Mouse (Mus musculus) heart, postnatal 0 days (tissue): ENCODE measurements at regions not wholly inside any gene's neighbourhood (a gene's known extent, or its start where the extent isn't known, plus 50 kb on each side); places are given as distances from the start of the nearest gene placed in this dataset.

Experiments used
- ATAC-seq: fragments of 200-750 bp; cut with Nextera tagmentation; 2 replicates; pipeline ENCODE4 v1.8.0; 2017; ENCODE audit warnings: low read depth, moderate number of reproducible peaks, moderate library complexity; ENCODE audit not compliant: insufficient read depth
- DNase-seq: peaks from one replicate; pipeline ENCODE4 v3.0.0-alpha.2; 2016; ENCODE audit warnings: low spot score
- H3K27ac ChIP-seq: fragments of 300-500 bp; sonication (generic); 2 replicates; pipeline ENCODE4 v1.5.1; 2014; ENCODE audit warnings: low read depth, mild to moderate bottlenecking
- H3K27me3 ChIP-seq: fragments of 300-500 bp; sonication (generic); 2 replicates; pipeline ENCODE4 v1.6.1; 2014; ENCODE audit warnings: low read length, mixed read lengths; ENCODE audit not compliant: control insufficient read depth, insufficient read depth
- H3K36me3 ChIP-seq: fragments of 300-500 bp; sonication (generic); replicated peaks from 2 replicates; pipeline ENCODE4 v1.6.1; 2014; ENCODE audit warnings: low read length, mixed read lengths; ENCODE audit not compliant: control insufficient read depth, insufficient read depth
- H3K4me1 ChIP-seq: fragments of 300-500 bp; sonication (generic); 2 replicates; pipeline ENCODE4 v1.6.1; 2014; ENCODE audit warnings: antibody characterized with exemption; ENCODE audit not compliant: control insufficient read depth, insufficient read depth
- H3K4me2 ChIP-seq: fragments of 300-500 bp; sonication (generic); 2 replicates; pipeline ENCODE4 v1.6.1; 2014; ENCODE audit warnings: low read depth, mild to moderate bottlenecking, low read length, moderate library complexity
- H3K4me3 ChIP-seq: fragments of 300-500 bp; sonication (generic); 2 replicates; pipeline ENCODE4 v1.5.1; 2014; ENCODE audit warnings: low read depth, low read length
- H3K9ac ChIP-seq: fragments of 300-500 bp; sonication (generic); replicated peaks from 2 replicates; pipeline ENCODE4 v1.6.1; 2014; ENCODE audit warnings: low read depth, low read length, mixed read lengths
- H3K9me3 ChIP-seq: fragments of 300-500 bp; sonication (generic); replicated peaks from 2 replicates; pipeline ENCODE4 v1.6.1; 2016; ENCODE audit warnings: low read length; ENCODE audit not compliant: control insufficient read depth
- CTCF ChIP-seq: IDR thresholded peaks from 2 replicates; pipeline ENCODE4 v1.5.1; 2016; ENCODE audit warnings: antibody characterized with exemption, control low read depth, low read depth
- EP300 ChIP-seq: IDR thresholded peaks from 2 replicates; pipeline ENCODE4 v1.6.1; 2016; ENCODE audit warnings: antibody characterized with exemption, low read depth
- WGBS: fragments of 180-500 bp; shearing (Covaris S2); extraction: QIAGEN DNeasy Blood & Tissue Kit; methylation state at CpG from one replicate; pipeline ENCODE4 v1.1.7; 2014; 5-methylcytosine and 5-hydroxymethylcytosine counted together

DNA sequence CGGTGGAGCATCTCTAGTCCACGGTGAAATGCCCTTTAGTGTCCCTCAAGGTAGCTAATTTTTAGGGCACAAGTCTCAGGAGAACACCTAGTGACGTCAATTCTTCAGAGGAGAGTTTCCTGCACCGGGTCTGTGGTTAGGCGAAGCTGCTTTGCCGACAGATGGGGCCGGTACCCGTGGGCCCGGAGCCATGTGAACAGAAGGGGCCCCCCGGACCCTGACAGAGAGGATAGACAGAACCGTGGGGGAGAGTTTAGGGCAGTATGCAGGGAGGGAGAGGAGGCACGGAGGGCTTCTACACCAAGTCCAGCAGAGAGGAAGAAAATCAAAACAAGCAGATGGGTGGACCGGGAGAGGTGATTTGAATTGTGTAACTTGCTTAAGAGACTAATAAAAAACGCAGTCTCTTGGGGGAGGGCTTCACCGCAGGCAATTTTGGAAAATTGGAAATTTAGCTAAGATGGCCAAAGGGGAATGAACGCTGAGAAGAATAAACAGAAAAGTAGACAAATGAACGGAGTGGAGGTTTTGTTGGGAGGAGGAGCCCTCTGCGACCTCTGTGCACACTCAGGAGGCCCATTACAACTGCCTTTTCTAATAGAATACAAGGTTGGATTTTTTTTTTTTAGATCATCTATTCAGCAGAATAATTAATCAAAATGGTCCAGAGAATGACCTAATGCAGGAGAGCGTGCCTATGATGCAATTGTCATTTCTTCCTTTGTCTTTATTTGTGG, 78.9 kb upstream of the Cmc1 start:
- no peak overlapping the region for H3K9ac ChIP-seq
- 73% methylated on average over 19 of the region's 19 CpGs for WGBS
- ATAC-seq (no peak), DNase-seq (no peak)
- no peaks in the 10 kb centered on the region for H3K36me3 ChIP-seq
- H3K4me1 ChIP-seq: no peaks in the 10 kb centered on the region
- no peaks in the 10 kb centered on the region for H3K27me3 ChIP-seq
- TF ChIP-seq EP300 (no peak), CTCF (no peak)
- H3K4me2 ChIP-seq: no peak overlapping the region
- H3K9me3 ChIP-seq: no peaks in the 10 kb centered on the region
- no peak overlapping the region for H3K27ac ChIP-seq
- no peak overlapping the region for H3K4me3 ChIP-seq

DNA sequence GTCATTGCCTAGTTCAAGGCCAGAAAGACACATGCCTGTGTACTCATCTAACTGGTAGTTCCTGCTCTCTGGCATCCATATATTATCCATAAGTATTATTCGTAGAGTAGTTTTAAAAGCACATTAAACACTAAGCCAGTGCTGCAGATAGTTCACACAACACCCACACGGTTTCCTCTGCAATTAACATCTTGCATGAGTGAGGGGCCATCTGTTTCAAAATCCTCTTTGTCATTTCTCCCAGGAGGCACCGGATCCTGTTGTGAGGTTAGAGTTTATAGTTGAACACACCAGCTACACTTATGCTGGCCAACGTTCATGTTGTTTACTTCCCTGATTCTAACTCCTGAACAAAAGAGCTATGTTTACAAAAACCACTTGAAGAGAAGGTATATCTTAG, 90.7 kb upstream of the Cmc1 start:
- DNase-seq (no peak), ATAC-seq (no peak)
- no peaks in the 10 kb centered on the region for H3K4me1 ChIP-seq
- no peaks in the 10 kb centered on the region for H3K27me3 ChIP-seq
- no peak overlapping the region for H3K4me3 ChIP-seq
- no peak overlapping the region for H3K9ac ChIP-seq
- 81% methylated on average over 4 of the region's 4 CpGs for WGBS
- no peaks in the 10 kb centered on the region for H3K9me3 ChIP-seq
- no peak overlapping the region for H3K27ac ChIP-seq
- TF ChIP-seq EP300 (no peak), CTCF (no peak)
- no peak overlapping the region for H3K4me2 ChIP-seq
- no peaks in the 10 kb centered on the region for H3K36me3 ChIP-seq

DNA sequence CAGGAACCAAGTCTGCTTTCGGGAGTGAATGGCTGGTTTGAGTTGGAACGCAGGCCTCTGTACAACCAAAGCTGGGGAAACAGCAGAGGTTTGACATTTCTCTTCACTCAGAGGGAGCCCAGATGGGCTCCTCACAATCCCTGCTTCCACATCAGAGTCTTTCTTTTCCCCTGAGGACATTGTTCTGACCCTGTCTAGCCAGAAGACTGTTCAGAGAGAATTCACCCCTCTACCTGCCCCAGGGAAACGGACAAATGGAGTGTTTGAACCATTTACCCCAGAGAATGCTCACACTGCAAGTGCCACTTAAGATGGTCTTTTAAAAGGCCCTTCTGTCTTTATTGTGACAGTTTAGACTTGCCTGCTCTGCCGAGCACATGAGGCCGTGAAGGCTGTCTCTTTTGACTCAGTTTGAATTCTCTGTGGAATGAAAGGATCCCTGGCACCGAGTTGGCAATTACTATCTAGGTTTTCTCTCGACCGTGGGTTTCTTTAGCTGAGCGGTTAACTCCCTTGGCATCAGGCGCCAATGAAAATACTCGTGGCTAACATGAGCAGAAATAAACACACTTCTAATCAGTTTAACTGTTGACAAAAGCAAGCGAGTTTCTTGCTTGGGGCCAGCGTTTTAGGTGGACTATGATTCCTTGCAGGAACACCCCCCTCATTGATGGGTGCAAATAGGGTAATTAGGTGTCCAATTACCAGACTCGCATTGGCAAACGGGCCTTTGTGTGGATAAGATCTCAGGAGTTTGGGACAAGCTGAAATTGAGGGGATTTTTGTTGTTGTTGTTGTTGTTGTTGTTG, 97.0 kb upstream of the Cmc1 start:
- Histone ChIP-seq H3K27me3 (no peaks in the 10 kb centered on the region), H3K9ac (no peak overlapping the region), H3K4me1 (no peaks in the 10 kb centered on the region), H3K9me3 (no peaks in the 10 kb centered on the region), H3K4me2 (no peak overlapping the region), H3K36me3 (no peaks in the 10 kb centered on the region), H3K4me3 (no peak overlapping the region), H3K27ac (no peak overlapping the region)
- no peak for TF ChIP-seq EP300
- TF ChIP-seq CTCF: no peak
- ATAC-seq: no peak
- no peak for DNase-seq
- 48% methylated on average over 15 of the region's 15 CpGs for WGBS

DNA sequence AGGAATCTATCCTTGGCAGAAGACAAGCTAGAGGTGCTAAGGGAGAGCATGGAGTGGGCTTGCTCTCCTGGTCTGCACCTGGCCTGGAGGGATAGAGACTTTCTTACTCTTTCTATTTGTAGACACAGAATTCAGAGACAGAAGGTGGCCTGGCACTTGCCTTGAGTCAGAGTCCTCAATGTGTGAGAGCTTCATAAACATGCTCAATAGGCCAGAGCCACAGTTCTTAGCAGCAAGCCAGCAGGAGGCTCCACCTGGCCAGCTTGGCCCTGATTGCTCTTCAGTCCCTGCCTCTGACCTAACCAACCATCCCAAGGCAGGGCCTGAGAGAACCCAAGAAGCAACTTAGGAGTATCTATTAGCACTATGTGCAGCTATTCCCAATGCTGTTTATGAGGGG, 103.9 kb upstream of the Cmc1 start:
- no peak overlapping the region for H3K27ac ChIP-seq

DNA sequence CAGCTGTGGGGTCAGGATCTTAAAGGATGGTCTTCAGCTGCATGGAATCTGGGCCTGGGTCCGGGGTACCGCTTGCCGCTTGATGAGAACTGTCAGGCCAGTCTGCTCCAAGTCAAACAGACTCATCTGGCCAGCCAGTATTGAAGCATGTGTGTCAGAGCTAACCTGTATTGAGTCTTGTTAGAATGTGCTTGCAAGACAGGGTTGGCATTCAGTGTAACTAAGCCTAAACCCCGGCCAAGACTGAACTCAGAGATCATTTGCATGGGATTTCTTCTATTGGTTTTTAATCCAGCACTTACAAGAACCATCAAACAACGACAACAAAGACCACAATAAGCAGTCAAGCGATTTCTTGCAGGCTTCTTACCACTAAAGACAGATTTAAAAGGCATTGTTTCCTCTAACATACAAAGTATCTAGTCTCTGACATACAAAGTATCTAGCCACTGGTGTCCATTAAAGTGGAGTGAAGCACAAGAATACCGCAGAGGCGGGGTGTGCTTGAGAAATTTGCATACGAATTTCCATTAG, 105.3 kb upstream of the Cmc1 start:
- H3K9me3 ChIP-seq: no peaks in the 10 kb centered on the region
- no peak overlapping the region for H3K4me2 ChIP-seq
- DNase-seq (no peak), ATAC-seq (no peak)
- no peaks in the 10 kb centered on the region for H3K4me1 ChIP-seq
- no peaks in the 10 kb centered on the region for H3K27me3 ChIP-seq
- no peaks in the 10 kb centered on the region for H3K36me3 ChIP-seq
- WGBS: 53% methylated on average over 9 of the region's 9 CpGs
- no peak overlapping the region for H3K27ac ChIP-seq
- H3K9ac ChIP-seq: no peak overlapping the region
- TF ChIP-seq EP300: no peak
- TF ChIP-seq CTCF: no peak
- H3K4me3 ChIP-seq: no peak overlapping the region

More for the DNA sequence above, 103.9 kb upstream of the Cmc1 start:
- no peak overlapping the region for H3K4me3 ChIP-seq
- no peaks in the 10 kb centered on the region for H3K27me3 ChIP-seq
- H3K9ac ChIP-seq: no peak overlapping the region
- H3K36me3 ChIP-seq: no peaks in the 10 kb centered on the region
- no peak overlapping the region for H3K4me2 ChIP-seq
- no peaks in the 10 kb centered on the region for H3K4me1 ChIP-seq
- TF ChIP-seq EP300 (no peak), CTCF (no peak)
- DNase-seq: no peak
- ATAC-seq: no peak
- H3K9me3 ChIP-seq: no peaks in the 10 kb centered on the region
